Mouse (Mus musculus): Measurements from ENCODE around the gene Erap1.
A peak's percentile ranks its signal among the peaks of the same experiment; 100 is the strongest.
"Not testable (repeated sequence)": the region's sequence is repeated elsewhere in the genome, so short reads cannot be mapped to it uniquely, and the experiment has no call there.

The Erap1 gene

GRCm38 (mm10) chr13:74638793-74639711 lies at the start of gene Erap1:
Gene Erap1 (plus strand): TSS chr13:74639568.
- DNase-seq (ENCODE audit: low read depth, low spot score) = peak; percentile 38

GRCm38 (mm10) chr13:74591401-74591821 lies 48.0 kb upstream of the Erap1 start:
- not testable (repeated sequence) for DNase-seq (ENCODE audit: low read depth, low spot score)

GRCm38 (mm10) chr13:74591828-74592227 lies 47.5 kb upstream of the Erap1 start:
- DNase-seq (ENCODE audit: low read depth, low spot score) = not testable (repeated sequence)

GRCm38 (mm10) chr13:74597022-74597421 lies 42.3 kb upstream of the Erap1 start:
- DNase-seq (ENCODE audit: low read depth, low spot score) = not testable (repeated sequence)

- not testable (repeated sequence) for DNase-seq (ENCODE audit: low read depth, low spot score)
Observed at GRCm38 (mm10) chr13:74601776-74602175, 37.6 kb upstream of the Erap1 start.

GRCm38 (mm10) chr13:74617163-74618019 lies 22.0 kb upstream of the Erap1 start:
- peak; percentile 69 for DNase-seq (ENCODE audit: low read depth, low spot score)

GRCm38 (mm10) chr13:74632327-74632726 lies 7.0 kb upstream of the Erap1 start:
- no peak for DNase-seq (ENCODE audit: low read depth, low spot score)

GRCm38 (mm10) chr13:74632857-74633256 lies 6.5 kb upstream of the Erap1 start:
- DNase-seq (ENCODE audit: low read depth, low spot score) = no peak

- peak; percentile 74 for DNase-seq (ENCODE audit: low read depth, low spot score)
Observed at GRCm38 (mm10) chr13:74639712-74640522, 549 bp downstream of the Erap1 start.

- not testable (repeated sequence) for DNase-seq (ENCODE audit: low read depth, low spot score)
Observed at GRCm38 (mm10) chr13:74640523-74640920, 1.2 kb downstream of the Erap1 start.

GRCm38 (mm10) chr13:74695497-74696193 lies 56.3 kb downstream of the Erap1 start:
- DNase-seq (ENCODE audit: low read depth, low spot score) = no peak

- no peak for DNase-seq (ENCODE audit: low read depth, low spot score)
Observed at GRCm38 (mm10) chr13:74696225-74696624, 56.9 kb downstream of the Erap1 start.

GRCm38 (mm10) chr13:74719002-74719401 lies 79.6 kb downstream of the Erap1 start:
- DNase-seq (ENCODE audit: low read depth, low spot score) = no peak

GRCm38 (mm10) chr13:74733726-74734125 lies 94.4 kb downstream of the Erap1 start:
- no peak for DNase-seq (ENCODE audit: low read depth, low spot score)

- peak; percentile 1 for DNase-seq (ENCODE audit: low read depth, low spot score)
Observed at GRCm38 (mm10) chr13:74735834-74736233, 96.5 kb downstream of the Erap1 start.

GRCm38 (mm10) chr13:74736396-74736795 lies 97.0 kb downstream of the Erap1 start:
- no peak for DNase-seq (ENCODE audit: low read depth, low spot score)
